Mouse (Mus musculus): ENCODE results near the gene Pate2.

The Pate2 gene

GRCm38 (mm10) chr9:35707265-35707664 is 137.2 kb downstream of the Pate2 start:
- no peak for DNase-seq (ENCODE audit: extremely low read depth, low read depth)
